Mouse (Mus musculus): ENCODE measurements around the gene Tlr13.

- TF ChIP-seq GATA1 (IDR thresholded peaks at IDR 0.05; ENCODE audit: low read length) (no peak), TAL1 (IDR thresholded peaks at IDR 0.05; ENCODE audit: low read length) (no peak)
Observed at GRCm38 (mm10) chrX:106128283-106128682, 14.7 kb upstream of the Tlr13 start.
